Mouse (Mus musculus) myocyte (in vitro differentiated cells): ENCODE measurements around the gene Nmrk1. TPM values are rescaled to one million over a fixed set of nuclear protein-coding genes. Genes with fewer than 3 reads are reported as not detected.

ENCODE experiments used
- H3K27me3 ChIP-seq: one replicate; pipeline ENCODE4 v1.6.1; 2011; ENCODE audit not compliant: control insufficient read depth, insufficient read depth, insufficient read length
- H3K36me3 ChIP-seq: one replicate; pipeline ENCODE4 v1.6.1; 2011; ENCODE audit not compliant: control insufficient read depth, insufficient read depth
- H3K4me2 ChIP-seq: one replicate; pipeline ENCODE4 v1.6.1; 2011; ENCODE audit warnings: low read depth, control low read depth
- H3K4me3 ChIP-seq: one replicate; pipeline ENCODE4 v1.5.1; 2011; ENCODE audit warnings: mild to moderate bottlenecking, control low read depth, moderate library complexity
- H3K79me2 ChIP-seq: one replicate; pipeline ENCODE4 v1.6.1; 2011; ENCODE audit not compliant: control insufficient read depth, insufficient read depth
- H3ac ChIP-seq: one replicate; pipeline ENCODE4 v1.6.1; 2011; ENCODE audit not compliant: control insufficient read depth, insufficient read length
- CEBPB ChIP-seq: IDR thresholded peaks from 2 replicates; pipeline ENCODE4 v1.6.1; 2011; ENCODE audit warnings: mild to moderate bottlenecking, moderate library complexity; ENCODE audit not compliant: poor library complexity, insufficient read depth, severe bottlenecking
- E2F4 ChIP-seq: IDR thresholded peaks from one replicate; pipeline ENCODE4 v1.6.1; 2011; ENCODE audit warnings: mild to moderate bottlenecking, control low read depth, moderate library complexity; ENCODE audit not compliant: insufficient read depth
- MAX ChIP-seq: IDR thresholded peaks from one replicate; pipeline ENCODE4 v1.6.1; 2011; ENCODE audit warnings: low read depth, mild to moderate bottlenecking, control low read depth
- MYOD1 ChIP-seq, 3 experiments: IDR thresholded peaks; one replicate each; pipeline ENCODE4 v1.6.1; 2011; ENCODE audit warnings: control low read depth in 2 of 3, low read depth in 2 of 3, mild to moderate bottlenecking in 2 of 3, moderate library complexity in 1 of 3; ENCODE audit not compliant: insufficient read length in 2 of 3, control insufficient read depth in 1 of 3
- MYOG ChIP-seq, 3 experiments: IDR thresholded peaks; one replicate each; pipeline ENCODE4 v1.6.1; 2011; ENCODE audit warnings: control low read depth in 2 of 3, low read depth in 2 of 3, mild to moderate bottlenecking in 2 of 3; ENCODE audit not compliant: insufficient read length in 2 of 3, control insufficient read depth in 1 of 3, insufficient read depth in 1 of 3
- POLR2A ChIP-seq: IDR thresholded peaks from one replicate; pipeline ENCODE4 v1.6.1; 2011; ENCODE audit warnings: low read depth, mild to moderate bottlenecking, control low read depth, moderate library complexity; ENCODE audit not compliant: insufficient read length
- POLR2AphosphoS2 ChIP-seq: IDR thresholded peaks from one replicate; pipeline ENCODE4 v1.6.1; 2011; ENCODE audit warnings: low read depth, control low read depth; ENCODE audit not compliant: insufficient read length
- REST ChIP-seq: IDR thresholded peaks from one replicate; pipeline ENCODE4 v1.6.1; 2011; ENCODE audit warnings: mild to moderate bottlenecking, control low read depth, moderate library complexity; ENCODE audit not compliant: insufficient read depth, insufficient read length
- SRF ChIP-seq: IDR thresholded peaks from one replicate; pipeline ENCODE4 v1.6.1; 2011; ENCODE audit warnings: low read depth; ENCODE audit not compliant: control insufficient read depth, insufficient read length
- TCF12 ChIP-seq: IDR thresholded peaks from one replicate; pipeline ENCODE4 v1.6.1; 2011; ENCODE audit warnings: mild to moderate bottlenecking, control low read depth; ENCODE audit not compliant: poor library complexity, insufficient read depth, severe bottlenecking
- TCF3 ChIP-seq: IDR thresholded peaks from one replicate; pipeline ENCODE4 v1.6.1; 2011; ENCODE audit warnings: low read depth, control low read depth; ENCODE audit not compliant: insufficient read length
- USF1 ChIP-seq: IDR thresholded peaks from one replicate; pipeline ENCODE4 v1.6.1; 2011; ENCODE audit warnings: low read depth, mild to moderate bottlenecking, control low read depth, moderate library complexity
- polyA plus RNA-seq: library from polyadenylated mRNA; unstranded; fragments of >200 nt; fragmentation: generic; extraction: Trizol; gene quantifications from one replicate; pipeline ENCODE4 v1.2.1, GENCODE M21; 2012; ENCODE audit warnings: missing spikeins

Nmrk1 gene
- polyA plus RNA-seq, 1 experiment = 2.0 TPM

DNA sequence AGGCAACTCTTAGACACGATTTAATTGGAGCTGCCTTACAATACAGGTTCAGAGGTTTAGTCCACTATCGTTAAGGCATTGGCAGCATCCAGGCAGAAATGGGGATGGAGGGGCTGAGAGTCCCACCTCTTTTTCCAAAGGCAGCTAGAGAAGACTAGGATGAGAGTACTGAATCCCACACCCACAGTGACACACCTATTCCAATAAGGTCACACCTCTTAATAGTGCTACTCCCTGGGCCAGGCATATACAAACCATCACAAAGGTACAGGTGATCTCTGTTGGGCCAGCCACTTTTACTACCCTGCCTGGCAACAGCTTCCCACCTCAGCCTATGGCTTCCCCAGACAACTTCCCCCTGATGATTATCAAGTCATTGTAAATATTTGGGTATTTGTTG, 61.0 kb downstream of the Nmrk1 start:
- no peak overlapping the region for H3ac ChIP-seq
- H3K36me3 ChIP-seq = peaks cover 4% of the 10 kb centered on the region
- H3K4me2 ChIP-seq = no peak overlapping the region
- no peak overlapping the region for H3K4me3 ChIP-seq
- H3K27me3 ChIP-seq = no peaks in the 10 kb centered on the region
- H3K79me2 ChIP-seq = no peaks in the 10 kb centered on the region
- TF ChIP-seq REST (no peak), E2F4 (no peak), MAX (no peak), TCF12 (no peak), MYOG (IDR thresholded peaks at IDR 0.05; ENCODE audit: control insufficient read depth in 1 of 3, insufficient read depth in 1 of 3, insufficient read length in 2 of 3, low read depth in 2 of 3) (no peak), CEBPB (no peak), TCF3 (no peak), MYOD1 (IDR thresholded peaks at IDR 0.05; ENCODE audit: control insufficient read depth in 1 of 3, insufficient read length in 2 of 3, low read depth in 2 of 3) (no peak), USF1 (no peak), POLR2AphosphoS2 (no peak), POLR2A (no peak)

DNA sequence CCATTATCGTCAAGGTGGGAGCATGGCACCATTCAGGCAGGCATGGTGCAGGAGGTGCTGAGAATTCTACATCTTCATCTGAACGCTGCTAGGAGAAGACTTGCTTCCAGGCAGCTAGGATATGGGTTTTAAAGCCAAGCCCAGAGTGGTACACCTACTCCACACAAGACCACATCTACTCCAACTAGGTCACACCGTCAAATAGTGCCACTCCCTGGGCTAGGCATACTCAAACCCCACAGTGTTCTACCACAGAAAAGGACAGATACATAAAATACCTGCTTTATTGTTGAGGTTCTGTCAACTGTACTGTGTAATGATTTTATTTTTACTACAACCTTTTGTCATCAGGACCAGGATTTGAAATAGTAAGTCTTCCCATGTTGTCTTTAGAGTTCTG, 63.4 kb downstream of the Nmrk1 start:
- TF ChIP-seq POLR2AphosphoS2 (no peak), MYOG (IDR thresholded peaks at IDR 0.05; ENCODE audit: control insufficient read depth in 1 of 3, insufficient read depth in 1 of 3, insufficient read length in 2 of 3, low read depth in 2 of 3) (no peak), USF1 (no peak), TCF12 (no peak), SRF (no peak), E2F4 (no peak), CEBPB (no peak)

DNA sequence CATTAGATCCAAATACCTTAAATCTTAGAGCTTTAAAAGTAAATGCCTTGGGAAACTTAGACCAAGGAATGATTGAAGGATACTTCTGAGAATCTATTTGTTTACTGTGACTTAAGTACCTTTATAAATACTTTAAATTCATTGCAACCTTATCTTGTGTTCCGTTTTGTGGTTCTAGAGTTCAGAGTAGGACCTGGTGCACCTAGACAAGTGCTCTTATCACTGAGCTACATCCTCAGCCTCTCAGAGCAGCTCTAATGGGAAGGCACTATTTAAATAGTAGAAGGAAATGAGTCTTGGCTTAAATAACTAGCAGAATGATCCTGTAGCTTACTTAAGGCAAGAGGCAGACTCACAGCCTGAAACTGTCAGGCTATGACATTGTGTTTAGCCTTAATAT, 63.8 kb downstream of the Nmrk1 start:
- no peaks in the 10 kb centered on the region for H3K79me2 ChIP-seq
- peaks cover 9% of the 10 kb centered on the region for H3K36me3 ChIP-seq
- no peak overlapping the region for H3ac ChIP-seq
- TF ChIP-seq MAX = no peak
- TF ChIP-seq POLR2AphosphoS2 = no peak
- no peak for TF ChIP-seq E2F4
- TF ChIP-seq REST = no peak
- TF ChIP-seq TCF3 = no peak
- TF ChIP-seq MYOD1 (IDR thresholded peaks at IDR 0.05; ENCODE audit: control insufficient read depth in 1 of 3, insufficient read length in 2 of 3, low read depth in 2 of 3) = no peak
- TF ChIP-seq USF1 = no peak
- TF ChIP-seq SRF = no peak
- no peak overlapping the region for H3K4me3 ChIP-seq
- no peaks in the 10 kb centered on the region for H3K27me3 ChIP-seq
- no peak overlapping the region for H3K4me2 ChIP-seq

More for the DNA sequence above, 63.4 kb downstream of the Nmrk1 start:
- Histone ChIP-seq H3K4me3 (no peak overlapping the region), H3K36me3 (peaks cover 4% of the 10 kb centered on the region), H3ac (no peak overlapping the region), H3K27me3 (no peaks in the 10 kb centered on the region), H3K79me2 (no peaks in the 10 kb centered on the region), H3K4me2 (no peak overlapping the region)

Other genes starting within 250 kb of the Nmrk1 start
- 119 TPM for gene Ostf1, start 127 bp upstream of the Nmrk1 start, polyA plus RNA-seq
- 6.1 TPM for gene Carnmt1, start 38.8 kb downstream of the Nmrk1 start, polyA plus RNA-seq
- gene D030056L22Rik, start 81.2 kb downstream of the Nmrk1 start, polyA plus RNA-seq = 10.4 TPM
- gene Trpm6, start 118.0 kb downstream of the Nmrk1 start, polyA plus RNA-seq = 0.08 TPM